Mouse (Mus musculus): ENCODE measurements around the gene Igf2bp1.

Igf2bp1 gene

GRCm38 (mm10) chr11:95990886-95991708 is 14.6 kb downstream of the Igf2bp1 start:
- Histone ChIP-seq H3K27me3 (ENCODE audit: control insufficient read depth, insufficient read depth, low read length, poor library complexity, severe bottlenecking) (no peaks in the 10 kb centered on the region), H3K36me3 (ENCODE audit: control insufficient read depth, insufficient read depth, low read length, poor library complexity, severe bottlenecking) (no peaks in the 10 kb centered on the region)
- DNase-seq (ENCODE audit: low read depth, low spot score), result no peak

GRCm38 (mm10) chr11:95990431-95990830 is 15.3 kb downstream of the Igf2bp1 start:
- Histone ChIP-seq H3K36me3 (ENCODE audit: control insufficient read depth, insufficient read depth, low read length, poor library complexity, severe bottlenecking) (no peaks in the 10 kb centered on the region), H3K27me3 (ENCODE audit: control insufficient read depth, insufficient read depth, low read length, poor library complexity, severe bottlenecking) (no peaks in the 10 kb centered on the region)
- no peak for DNase-seq (ENCODE audit: low read depth, low spot score)

GRCm38 (mm10) chr11:95989864-95990263 is 15.9 kb downstream of the Igf2bp1 start:
- Histone ChIP-seq H3K27me3 (ENCODE audit: control insufficient read depth, insufficient read depth, low read length, poor library complexity, severe bottlenecking) (no peaks in the 10 kb centered on the region), H3K36me3 (ENCODE audit: control insufficient read depth, insufficient read depth, low read length, poor library complexity, severe bottlenecking) (no peaks in the 10 kb centered on the region)
- DNase-seq (ENCODE audit: low read depth, low spot score), result no peak

GRCm38 (mm10) chr11:95988533-95988932 is 17.2 kb downstream of the Igf2bp1 start:
- DNase-seq (ENCODE audit: low read depth, low spot score), result no peak
- H3K36me3 ChIP-seq (ENCODE audit: control insufficient read depth, insufficient read depth, low read length, poor library complexity, severe bottlenecking), result no peaks in the 10 kb centered on the region
- H3K27me3 ChIP-seq (ENCODE audit: control insufficient read depth, insufficient read depth, low read length, poor library complexity, severe bottlenecking), result no peaks in the 10 kb centered on the region

- no peaks in the 10 kb centered on the region; the same call in 1 of the 2 replicates for H3K27me3 ChIP-seq (ENCODE audit: control insufficient read depth, insufficient read depth, low read length, poor library complexity, severe bottlenecking)
- no peaks in the 10 kb centered on the region for H3K36me3 ChIP-seq (ENCODE audit: control insufficient read depth, insufficient read depth, low read length, poor library complexity, severe bottlenecking)
- DNase-seq (ENCODE audit: low read depth, low spot score), result no peak
Observed at GRCm38 (mm10) chr11:95987854-95988447, 17.8 kb downstream of the Igf2bp1 start.

DNA sequence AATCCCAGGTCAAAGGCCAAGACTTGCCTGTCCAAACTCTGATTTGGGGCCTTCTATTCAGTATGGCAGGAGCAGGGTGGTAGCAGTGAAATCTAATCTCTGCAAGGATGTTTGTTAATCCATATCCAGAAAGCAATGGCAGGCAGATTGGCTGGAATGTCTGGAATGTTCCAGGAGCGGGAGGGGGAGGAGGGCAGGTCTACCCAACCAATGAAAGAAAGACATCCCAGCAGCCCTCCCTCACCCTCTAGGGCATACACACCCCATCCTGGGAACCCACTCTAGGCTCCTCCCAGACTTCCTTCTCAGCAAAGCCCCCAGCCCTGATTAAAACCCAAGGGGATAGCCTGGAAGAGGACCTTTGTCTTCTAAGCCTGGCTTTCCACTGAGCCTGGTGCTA is 23.3 kb downstream of the Igf2bp1 start:
- no peaks in the 10 kb centered on the region for H3K36me3 ChIP-seq (ENCODE audit: control insufficient read depth, insufficient read depth, low read length, poor library complexity, severe bottlenecking)
- H3K27me3 ChIP-seq (ENCODE audit: control insufficient read depth, insufficient read depth, low read length, poor library complexity, severe bottlenecking), result no peaks in the 10 kb centered on the region; the same call in 1 of the 2 replicates
- DNase-seq (ENCODE audit: low read depth, low spot score), result no peak

DNA sequence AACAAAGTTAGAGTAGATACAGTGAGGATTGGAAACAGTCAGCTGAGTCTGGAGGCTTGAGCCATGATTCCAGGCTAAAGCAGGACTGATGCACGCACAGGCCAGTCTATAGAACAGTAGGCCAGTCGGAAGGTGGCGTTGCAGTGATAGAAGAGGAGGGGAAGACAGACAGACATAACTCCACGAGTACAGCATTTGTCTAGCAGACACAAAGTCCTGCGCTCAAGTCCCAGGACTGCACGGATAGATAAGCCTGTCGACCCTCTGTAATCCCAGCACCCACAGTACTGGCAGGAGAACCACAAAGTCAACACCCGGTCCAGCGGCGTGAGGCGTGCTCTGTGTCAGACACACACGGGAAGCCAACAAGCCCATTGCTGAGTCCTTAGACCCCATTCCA is 23.9 kb downstream of the Igf2bp1 start:
- Histone ChIP-seq H3K36me3 (ENCODE audit: control insufficient read depth, insufficient read depth, low read length, poor library complexity, severe bottlenecking) (no peaks in the 10 kb centered on the region), H3K27me3 (ENCODE audit: control insufficient read depth, insufficient read depth, low read length, poor library complexity, severe bottlenecking) (no peaks in the 10 kb centered on the region; the same call in 1 of the 2 replicates)
- no peak for DNase-seq (ENCODE audit: low read depth, low spot score)

- peak; percentile 63 for DNase-seq (ENCODE audit: low read depth, low spot score)
- H3K27me3 ChIP-seq (ENCODE audit: control insufficient read depth, insufficient read depth, low read length, poor library complexity, severe bottlenecking), result no peaks in the 10 kb centered on the region; the same call in 1 of the 2 replicates
Observed at GRCm38 (mm10) chr11:95980762-95981418, 24.9 kb downstream of the Igf2bp1 start.

GRCm38 (mm10) chr11:95978487-95978886 is 27.3 kb downstream of the Igf2bp1 start:
- H3K36me3 ChIP-seq (ENCODE audit: control insufficient read depth, insufficient read depth, low read length, poor library complexity, severe bottlenecking), result no peaks in the 10 kb centered on the region
- H3K27me3 ChIP-seq (ENCODE audit: control insufficient read depth, insufficient read depth, low read length, poor library complexity, severe bottlenecking), result no peaks in the 10 kb centered on the region; the same call in 1 of the 2 replicates

More at GRCm38 (mm10) chr11:95980762-95981418, 24.9 kb downstream of the Igf2bp1 start:
- H3K36me3 ChIP-seq (ENCODE audit: control insufficient read depth, insufficient read depth, low read length, poor library complexity, severe bottlenecking), result no peaks in the 10 kb centered on the region

DNA sequence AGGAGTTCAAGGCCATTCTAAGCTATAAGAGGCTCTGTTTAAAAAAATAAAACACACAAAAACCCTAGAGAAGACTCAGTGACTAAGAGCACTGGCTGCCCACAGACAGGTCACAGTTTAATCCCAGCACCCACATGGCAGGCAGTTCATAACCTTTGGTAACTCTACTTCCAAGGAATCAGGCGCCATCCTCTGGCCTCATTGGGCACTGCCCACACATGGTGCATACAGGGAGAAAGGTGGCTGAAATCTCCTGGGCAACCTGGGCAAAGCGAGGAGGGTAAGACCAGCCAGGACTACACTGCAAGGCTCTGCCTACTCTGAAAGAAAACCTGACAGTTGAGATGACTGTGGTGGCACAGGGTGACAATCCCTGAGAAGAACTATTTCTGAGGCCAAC is 29.4 kb downstream of the Igf2bp1 start:
- H3K27me3 ChIP-seq (ENCODE audit: control insufficient read depth, insufficient read depth, low read length, poor library complexity, severe bottlenecking), result no peaks in the 10 kb centered on the region
- DNase-seq (ENCODE audit: low read depth, low spot score), result peak; percentile 8
- H3K36me3 ChIP-seq (ENCODE audit: control insufficient read depth, insufficient read depth, low read length, poor library complexity, severe bottlenecking), result no peaks in the 10 kb centered on the region

More at GRCm38 (mm10) chr11:95978487-95978886, 27.3 kb downstream of the Igf2bp1 start:
- no peak for DNase-seq (ENCODE audit: low read depth, low spot score)

DNA sequence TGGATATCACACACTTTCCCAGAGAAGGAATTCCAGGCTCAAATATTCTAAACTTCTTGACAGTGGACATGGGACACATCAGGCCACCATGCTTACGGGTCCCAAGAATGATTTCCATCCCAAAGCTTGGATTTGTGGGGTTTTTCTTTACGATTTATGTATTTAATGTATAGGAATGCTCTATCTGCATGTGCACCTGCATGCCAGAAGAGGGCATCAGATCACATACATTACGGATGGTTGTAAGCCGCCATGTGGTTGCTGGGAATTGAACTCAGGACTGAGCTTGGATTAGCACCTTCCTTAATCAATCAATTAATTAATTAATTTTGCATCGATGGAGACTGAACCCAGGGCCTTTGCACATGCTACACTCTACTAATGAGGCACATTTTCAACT is 30.0 kb downstream of the Igf2bp1 start:
- Histone ChIP-seq H3K27me3 (ENCODE audit: control insufficient read depth, insufficient read depth, low read length, poor library complexity, severe bottlenecking) (no peaks in the 10 kb centered on the region), H3K36me3 (ENCODE audit: control insufficient read depth, insufficient read depth, low read length, poor library complexity, severe bottlenecking) (no peaks in the 10 kb centered on the region)
- no peak for DNase-seq (ENCODE audit: low read depth, low spot score)

- Histone ChIP-seq H3K27me3 (ENCODE audit: control insufficient read depth, insufficient read depth, low read length, poor library complexity, severe bottlenecking) (no peaks in the 10 kb centered on the region), H3K36me3 (ENCODE audit: control insufficient read depth, insufficient read depth, low read length, poor library complexity, severe bottlenecking) (no peaks in the 10 kb centered on the region)
- no peak for DNase-seq (ENCODE audit: low read depth, low spot score)
Observed at GRCm38 (mm10) chr11:95973187-95973586, 32.6 kb downstream of the Igf2bp1 start.

- Histone ChIP-seq H3K36me3 (ENCODE audit: control insufficient read depth, insufficient read depth, low read length, poor library complexity, severe bottlenecking) (no peaks in the 10 kb centered on the region), H3K27me3 (ENCODE audit: control insufficient read depth, insufficient read depth, low read length, poor library complexity, severe bottlenecking) (no peaks in the 10 kb centered on the region)
- DNase-seq (ENCODE audit: low read depth, low spot score), result no peak
Observed at GRCm38 (mm10) chr11:95963304-95963703, 42.4 kb downstream of the Igf2bp1 start.

- H3K36me3 ChIP-seq (ENCODE audit: control insufficient read depth, insufficient read depth, low read length, poor library complexity, severe bottlenecking), result no peaks in the 10 kb centered on the region
- no peaks in the 10 kb centered on the region for H3K27me3 ChIP-seq (ENCODE audit: control insufficient read depth, insufficient read depth, low read length, poor library complexity, severe bottlenecking)
- peak; percentile 20 for DNase-seq (ENCODE audit: low read depth, low spot score)
Observed at GRCm38 (mm10) chr11:95959152-95959551, 46.6 kb downstream of the Igf2bp1 start.

GRCm38 (mm10) chr11:95958251-95958650 is 47.5 kb downstream of the Igf2bp1 start:
- DNase-seq (ENCODE audit: low read depth, low spot score), result no peak
- Histone ChIP-seq H3K36me3 (ENCODE audit: control insufficient read depth, insufficient read depth, low read length, poor library complexity, severe bottlenecking) (no peaks in the 10 kb centered on the region), H3K27me3 (ENCODE audit: control insufficient read depth, insufficient read depth, low read length, poor library complexity, severe bottlenecking) (no peaks in the 10 kb centered on the region)
